Mouse (Mus musculus) stomach, postnatal 0 days (tissue): ENCODE data around the gene Ube2o.

Experiments
- CTCF ChIP-seq: IDR thresholded peaks from 2 replicates; pipeline ENCODE4 v1.5.1; 2016; ENCODE audit warnings: antibody characterized with exemption, low read depth, mild to moderate bottlenecking, moderate library complexity
- EP300 ChIP-seq: optimal IDR thresholded peaks from 2 replicates; pipeline ENCODE3; 2016; ENCODE audit warnings: antibody characterized with exemption

GRCm38 (mm10) chr11:116574486-116574885 lies 6.8 kb downstream of the Ube2o start:
- TF ChIP-seq CTCF (no peak), EP300 (no peak)
